Mouse (Mus musculus): ENCODE data around the gene Trim30b. TPM values are rescaled to one million over a fixed set of nuclear protein-coding genes. Genes with fewer than 3 reads are reported as not detected.
"Not testable (repeated sequence)": the region's sequence is repeated elsewhere in the genome, so short reads cannot be mapped to it uniquely, and the experiment has no call there.

Trim30b gene
- 0.05 and 0.07 TPM in 2 replicates for polyA plus RNA-seq (2015; fragmentation: Nextera tagmentation; extraction: Ambion mirVana)

DNA sequence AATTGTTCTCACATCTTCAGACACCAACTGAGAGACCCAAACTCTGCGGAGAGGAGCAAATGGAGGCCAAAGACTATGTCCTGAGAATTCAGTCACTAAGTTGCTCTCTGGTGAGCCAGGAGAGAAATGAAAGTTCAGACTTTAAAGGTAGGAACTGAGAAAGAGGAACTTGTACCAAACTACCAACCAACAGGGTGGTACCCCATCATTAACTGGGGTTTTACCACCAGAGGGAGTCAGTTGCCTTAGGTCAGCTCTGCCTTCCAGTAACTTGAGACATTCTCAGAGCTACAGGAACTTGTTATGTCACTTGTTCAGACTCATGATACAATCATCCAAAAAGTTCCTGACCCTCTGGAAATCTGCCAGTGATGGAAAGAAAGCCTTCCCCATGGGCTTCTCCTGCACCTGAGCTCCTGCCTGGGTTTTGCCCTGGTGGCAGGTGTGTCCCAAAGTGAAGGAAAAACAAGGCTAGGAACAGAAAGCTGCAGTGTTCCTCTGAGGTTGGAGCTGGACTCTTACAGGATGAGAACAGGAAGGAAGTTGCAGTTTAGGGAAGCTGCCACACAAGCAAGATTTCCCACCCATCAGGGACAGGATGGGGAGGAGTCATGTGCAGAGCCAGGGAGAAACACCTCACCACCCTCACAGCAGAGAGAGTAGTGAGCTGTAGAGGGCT, at the start of gene Trim30b:
Gene Trim30b (minus strand): TSS at position 149 of the 679 bp plus-strand sequence.
- Histone ChIP-seq H3K27me3 (ENCODE audit: control insufficient read depth, insufficient read depth, low read length) (no peaks in the 10 kb centered on the region), H3K9me3 (replicated peaks; ENCODE audit: control insufficient read depth, low read length) (no peaks in the 10 kb centered on the region), H3K9ac (ENCODE audit: low read length) (no peak within 1 kb of the TSS), H3K36me3 (ENCODE audit: control insufficient read depth, insufficient read depth) (no peaks in the 10 kb centered on the region), H3K4me3 (ENCODE audit: low read length) (no peak within 1 kb of the TSS), H3K4me2 (ENCODE audit: low read depth, low read length) (no peak within 1 kb of the TSS), H3K27ac (ENCODE audit: low read length) (no peak within 1 kb of the TSS), H3K4me1 (ENCODE audit: control insufficient read depth, insufficient read depth, low read length) (no peaks in the 10 kb centered on the region)
- WGBS = 58% methylated on average over 1 of the region's 1 CpGs
- no peak; the same call in 1 of the 2 replicates for ATAC-seq (replicated peaks; ENCODE audit: extremely low read depth, insufficient read depth, low FRiP score)

DNA sequence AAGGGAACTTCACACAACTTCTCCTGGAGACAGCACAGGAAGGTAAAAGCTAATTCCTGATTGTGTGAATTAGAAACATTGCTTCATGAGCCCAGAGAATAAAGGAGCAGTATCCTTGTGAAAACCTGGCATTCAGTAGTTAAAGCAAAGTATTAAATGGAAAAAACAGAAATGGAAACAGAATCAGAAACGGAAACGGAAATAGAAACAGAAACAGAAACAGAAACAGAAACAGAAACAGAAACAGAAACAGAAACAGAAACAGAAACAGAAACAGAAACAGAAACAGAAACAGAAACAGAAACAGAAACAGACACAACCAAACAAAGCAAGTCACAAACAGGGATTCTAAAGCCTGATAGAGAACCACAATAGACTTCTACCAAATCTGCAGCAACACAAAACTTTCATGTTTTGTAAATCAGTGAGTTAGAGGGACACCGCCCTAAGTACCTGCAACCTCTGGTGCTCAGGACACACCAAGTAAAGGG, 34.8 kb upstream of the Trim30b start:
- Histone ChIP-seq H3K4me3 (ENCODE audit: low read length) (no peak overlapping the region), H3K9me3 (replicated peaks; ENCODE audit: control insufficient read depth, low read length) (no peaks in the 10 kb centered on the region), H3K27ac (ENCODE audit: low read length) (no peak overlapping the region), H3K4me2 (ENCODE audit: low read depth, low read length) (no peak overlapping the region), H3K27me3 (ENCODE audit: control insufficient read depth, insufficient read depth, low read length) (no peaks in the 10 kb centered on the region), H3K36me3 (ENCODE audit: control insufficient read depth, insufficient read depth) (no peaks in the 10 kb centered on the region), H3K4me1 (ENCODE audit: control insufficient read depth, insufficient read depth, low read length) (no peaks in the 10 kb centered on the region), H3K9ac (ENCODE audit: low read length) (no peak overlapping the region)
- 83% methylated on average over 3 of the region's 3 CpGs for WGBS
- ATAC-seq (replicated peaks; ENCODE audit: extremely low read depth, insufficient read depth, low FRiP score) = no peak

DNA sequence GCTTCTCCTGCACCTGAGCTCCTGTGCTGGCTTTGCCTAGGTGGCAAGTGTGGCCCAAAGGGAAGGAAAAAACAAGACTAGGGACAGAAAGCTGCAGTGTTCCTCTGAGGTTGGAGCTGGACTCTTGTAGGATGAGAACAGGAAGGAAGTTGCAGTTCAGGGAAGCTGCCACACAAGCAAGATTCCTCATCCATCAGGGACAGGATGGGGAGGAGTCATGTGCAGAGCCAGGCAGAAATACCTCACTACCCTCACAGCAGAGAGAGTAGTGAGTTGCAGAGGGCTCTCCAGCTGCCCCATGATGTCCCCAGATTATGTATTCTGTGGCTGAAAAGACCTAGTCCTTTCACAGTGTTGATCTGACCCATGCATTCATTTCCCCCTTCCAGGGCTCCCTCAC, 31.5 kb upstream of the Trim30b start:
- no peak overlapping the region for H3K27ac ChIP-seq (ENCODE audit: low read length)
- no peaks in the 10 kb centered on the region for H3K27me3 ChIP-seq (ENCODE audit: control insufficient read depth, insufficient read depth, low read length)
- H3K4me2 ChIP-seq (ENCODE audit: low read depth, low read length) = no peak overlapping the region
- H3K36me3 ChIP-seq (ENCODE audit: control insufficient read depth, insufficient read depth) = no peaks in the 10 kb centered on the region
- no peak overlapping the region for H3K9ac ChIP-seq (ENCODE audit: low read length)
- no peaks in the 10 kb centered on the region for H3K4me1 ChIP-seq (ENCODE audit: control insufficient read depth, insufficient read depth, low read length)
- no peak overlapping the region for H3K4me3 ChIP-seq (ENCODE audit: low read length)
- no peak for ATAC-seq (replicated peaks; ENCODE audit: extremely low read depth, insufficient read depth, low FRiP score)
- no peaks in the 10 kb centered on the region for H3K9me3 ChIP-seq (replicated peaks; ENCODE audit: control insufficient read depth, low read length)

DNA sequence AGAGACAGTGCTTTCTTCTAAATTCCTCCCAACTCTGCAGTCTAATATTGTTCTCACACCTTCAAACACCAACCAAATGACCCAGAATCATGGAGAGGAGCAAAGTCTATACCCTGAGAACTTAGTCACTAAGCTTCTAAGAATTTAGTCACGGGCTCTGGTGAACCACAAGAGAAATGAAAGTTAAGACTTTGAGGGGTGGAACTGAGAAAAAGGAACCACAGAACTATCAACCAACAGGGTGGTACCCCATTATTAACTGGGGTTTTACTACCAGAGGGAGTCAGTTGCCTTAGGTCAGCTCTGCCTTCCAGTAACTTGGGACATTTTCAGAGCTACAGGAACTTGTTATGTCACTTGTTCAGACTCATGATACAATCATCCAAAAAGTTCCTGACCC, 31.0 kb upstream of the Trim30b start, which contains the start of gene Trim30c:
Gene Trim30c (minus strand): TSS at position 140 of the 400 bp plus-strand sequence.
- H3K4me1 ChIP-seq (ENCODE audit: control insufficient read depth, insufficient read depth, low read length) = no peaks in the 10 kb centered on the region
- H3K27me3 ChIP-seq (ENCODE audit: control insufficient read depth, insufficient read depth, low read length) = no peaks in the 10 kb centered on the region
- no peak within 1 kb of the TSS for H3K4me2 ChIP-seq (ENCODE audit: low read depth, low read length)
- H3K27ac ChIP-seq (ENCODE audit: low read length) = no peak within 1 kb of the TSS
- no peak within 1 kb of the TSS for H3K4me3 ChIP-seq (ENCODE audit: low read length)
- H3K9me3 ChIP-seq (replicated peaks; ENCODE audit: control insufficient read depth, low read length) = no peaks in the 10 kb centered on the region
- H3K9ac ChIP-seq (ENCODE audit: low read length) = no peak within 1 kb of the TSS
- no peak for ATAC-seq (replicated peaks; ENCODE audit: extremely low read depth, insufficient read depth, low FRiP score)
- 66% methylated on average over 1 of the region's 1 CpGs for WGBS
- no peaks in the 10 kb centered on the region for H3K36me3 ChIP-seq (ENCODE audit: control insufficient read depth, insufficient read depth)

DNA sequence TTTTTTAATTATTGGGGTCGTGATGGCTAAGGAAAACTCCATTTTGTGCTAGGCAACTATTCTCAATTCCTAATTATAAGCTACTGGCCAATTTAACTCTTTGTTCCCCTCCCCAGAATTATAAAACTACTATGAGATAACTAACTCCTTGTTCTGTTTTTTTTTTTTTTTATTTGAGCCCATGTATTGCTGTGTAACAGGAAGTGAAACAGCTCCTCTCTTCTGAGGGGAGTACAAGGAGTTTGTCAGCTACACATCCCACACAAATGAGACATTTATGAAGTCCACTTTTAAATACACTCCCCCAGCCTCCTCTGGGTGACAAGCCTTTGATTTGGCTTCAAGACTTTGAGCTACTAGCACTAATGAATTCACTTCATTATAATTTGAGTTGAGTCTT, 28.8 kb upstream of the Trim30b start:
- Histone ChIP-seq H3K27ac (ENCODE audit: low read length) (no peak overlapping the region), H3K4me1 (ENCODE audit: control insufficient read depth, insufficient read depth, low read length) (no peaks in the 10 kb centered on the region), H3K9me3 (replicated peaks; ENCODE audit: control insufficient read depth, low read length) (no peaks in the 10 kb centered on the region), H3K27me3 (ENCODE audit: control insufficient read depth, insufficient read depth, low read length) (no peaks in the 10 kb centered on the region), H3K4me3 (ENCODE audit: low read length) (no peak overlapping the region), H3K36me3 (ENCODE audit: control insufficient read depth, insufficient read depth) (no peaks in the 10 kb centered on the region), H3K9ac (ENCODE audit: low read length) (no peak overlapping the region), H3K4me2 (ENCODE audit: low read depth, low read length) (no peak overlapping the region)
- no peak for ATAC-seq (replicated peaks; ENCODE audit: extremely low read depth, insufficient read depth, low FRiP score)
- 78% methylated on average over 1 of the region's 1 CpGs for WGBS

DNA sequence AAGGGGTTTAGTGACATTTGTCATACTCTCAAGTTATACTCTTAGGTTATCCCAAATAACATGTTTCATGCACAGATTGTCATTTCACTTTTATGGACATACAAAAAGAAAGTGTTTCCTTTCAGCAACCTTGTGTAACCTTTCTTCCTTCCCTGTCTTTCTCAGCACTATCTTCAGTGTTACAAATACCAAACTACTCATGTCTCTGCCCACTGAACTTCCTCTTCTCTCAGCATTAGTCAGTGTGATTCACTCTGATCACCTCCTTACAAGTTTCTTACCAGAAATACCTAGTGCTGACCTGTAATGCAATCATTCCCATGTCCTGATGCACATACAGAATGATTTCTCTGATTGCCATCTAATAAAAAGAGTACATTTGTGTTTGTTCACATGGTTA, 3.3 kb downstream of the Trim30b start:
- Histone ChIP-seq H3K4me1 (ENCODE audit: control insufficient read depth, insufficient read depth, low read length) (no peaks in the 10 kb centered on the region), H3K27ac (ENCODE audit: low read length) (no peak overlapping the region), H3K36me3 (ENCODE audit: control insufficient read depth, insufficient read depth) (no peaks in the 10 kb centered on the region), H3K9ac (ENCODE audit: low read length) (no peak overlapping the region), H3K27me3 (ENCODE audit: control insufficient read depth, insufficient read depth, low read length) (no peaks in the 10 kb centered on the region), H3K4me3 (ENCODE audit: low read length) (no peak overlapping the region), H3K4me2 (ENCODE audit: low read depth, low read length) (no peak overlapping the region), H3K9me3 (replicated peaks; ENCODE audit: control insufficient read depth, low read length) (no peaks in the 10 kb centered on the region)
- ATAC-seq (replicated peaks; ENCODE audit: extremely low read depth, insufficient read depth, low FRiP score) = no peak

DNA sequence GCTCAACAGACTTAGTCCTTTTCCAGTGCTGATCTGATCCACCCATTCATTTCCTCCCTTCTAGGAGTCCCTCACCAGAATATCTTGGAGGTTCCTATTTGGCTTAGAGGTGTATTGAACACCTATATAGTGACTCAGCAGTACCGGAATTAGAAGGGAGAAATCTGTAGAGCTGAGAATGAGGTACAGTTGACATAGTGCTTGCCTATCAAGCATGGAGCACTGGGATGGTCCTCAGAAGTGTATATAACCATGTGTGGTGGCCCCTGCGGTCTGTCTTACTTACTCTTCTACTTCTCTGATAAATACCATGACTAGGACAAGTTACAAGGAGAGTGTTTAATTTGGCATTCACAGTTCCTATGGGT, 16.1 kb downstream of the Trim30b start:
- Histone ChIP-seq H3K36me3 (ENCODE audit: control insufficient read depth, insufficient read depth) (no peaks in the 10 kb centered on the region), H3K27ac (ENCODE audit: low read length) (peak overlapping the region; percentile 61), H3K4me2 (ENCODE audit: low read depth, low read length) (peak overlapping the region; percentile 46), H3K4me3 (ENCODE audit: low read length) (peak overlapping the region; percentile 71), H3K27me3 (ENCODE audit: control insufficient read depth, insufficient read depth, low read length) (no peaks in the 10 kb centered on the region), H3K4me1 (ENCODE audit: control insufficient read depth, insufficient read depth, low read length) (peaks cover 4% of the 10 kb centered on the region), H3K9me3 (replicated peaks; ENCODE audit: control insufficient read depth, low read length) (no peaks in the 10 kb centered on the region), H3K9ac (ENCODE audit: low read length) (peak overlapping the region; percentile 30; the same call in 1 of the 2 replicates)
- 63% methylated on average over 2 of the region's 2 CpGs for WGBS
- no peak for ATAC-seq (replicated peaks; ENCODE audit: extremely low read depth, insufficient read depth, low FRiP score)

DNA sequence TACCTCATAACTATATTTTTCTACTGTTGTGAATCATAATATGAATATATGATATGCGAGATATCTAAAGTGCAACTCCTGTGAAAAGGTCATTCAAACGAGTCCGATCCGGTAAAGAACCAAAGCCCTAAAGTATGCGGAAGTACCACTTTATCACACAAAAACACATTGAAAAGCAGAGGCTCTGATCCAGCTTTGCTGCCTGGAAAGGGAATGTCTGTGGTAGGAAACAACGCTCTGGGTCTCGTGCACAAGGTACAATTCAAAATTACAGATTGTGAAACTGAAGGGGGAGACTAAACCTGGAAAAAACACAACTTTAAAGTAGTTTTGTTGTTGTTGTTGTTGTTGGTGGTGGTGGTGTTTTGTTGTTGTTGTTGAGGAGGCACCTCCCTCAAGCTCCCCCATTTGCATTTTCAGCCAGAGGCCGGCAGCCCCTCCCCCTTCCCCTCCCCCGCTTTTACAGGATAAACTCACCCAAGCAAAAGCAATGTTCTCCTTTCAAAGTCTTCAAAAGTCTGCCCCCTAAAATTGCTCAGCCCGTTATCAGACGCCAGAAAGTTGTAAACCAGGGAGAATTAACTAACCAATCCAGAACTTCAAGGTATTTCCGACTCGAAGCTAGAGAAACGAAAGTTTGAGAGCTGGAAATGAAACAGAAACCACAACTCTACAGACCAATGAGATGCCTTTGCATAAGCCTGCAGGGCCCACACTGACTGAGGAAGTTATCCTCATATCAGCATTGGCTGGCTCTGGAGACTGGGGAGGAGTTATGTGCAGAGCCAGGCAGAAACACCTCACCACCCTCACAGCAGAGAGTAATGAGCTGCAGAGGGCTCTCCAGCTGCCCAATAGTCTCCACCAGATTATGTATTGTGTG, 16.7 kb downstream of the Trim30b start, which contains the start of gene Trim12c:
Gene Trim12c (minus strand): TSS at position 646 of the 883 bp plus-strand sequence.
- Histone ChIP-seq H3K36me3 (ENCODE audit: control insufficient read depth, insufficient read depth) (no peaks in the 10 kb centered on the region), H3K9ac (ENCODE audit: low read length) (peak within 1 kb of the TSS; percentile 70), H3K9me3 (replicated peaks; ENCODE audit: control insufficient read depth, low read length) (no peaks in the 10 kb centered on the region), H3K27me3 (ENCODE audit: control insufficient read depth, insufficient read depth, low read length) (no peaks in the 10 kb centered on the region), H3K27ac (ENCODE audit: low read length) (peak within 1 kb of the TSS; percentile 82), H3K4me3 (ENCODE audit: low read length) (peak within 1 kb of the TSS; percentile 71), H3K4me1 (ENCODE audit: control insufficient read depth, insufficient read depth, low read length) (peaks cover 4% of the 10 kb centered on the region), H3K4me2 (ENCODE audit: low read depth, low read length) (peak within 1 kb of the TSS; percentile 81)
- peak; percentile 100 for ATAC-seq (replicated peaks; ENCODE audit: extremely low read depth, insufficient read depth, low FRiP score)
- 2% methylated on average over 14 of the region's 14 CpGs for WGBS

DNA sequence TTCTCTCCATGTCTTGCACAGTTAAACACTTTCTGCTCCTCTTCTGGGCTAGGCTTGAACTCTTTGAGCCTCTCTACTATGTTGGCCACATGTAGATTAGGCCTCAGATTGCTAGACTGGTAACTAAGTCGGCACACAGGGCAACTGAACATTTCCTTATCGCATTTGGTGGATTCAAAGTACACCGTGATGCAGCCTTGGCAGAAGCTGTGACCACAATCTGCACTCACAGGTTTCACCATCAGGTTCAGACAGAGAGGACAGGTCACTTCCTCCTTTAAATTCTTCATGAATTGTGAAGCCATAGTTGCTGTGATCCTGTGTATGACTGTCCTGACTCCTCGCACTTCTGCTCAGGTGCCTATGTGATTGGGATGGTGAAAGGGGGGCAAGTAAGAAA, 21.6 kb downstream of the Trim30b start:
- H3K4me2 ChIP-seq (ENCODE audit: low read depth, low read length); H3K4me1 ChIP-seq (ENCODE audit: control insufficient read depth, insufficient read depth, low read length); H3K9me3 ChIP-seq (replicated peaks; ENCODE audit: control insufficient read depth, low read length); H3K27me3 ChIP-seq (ENCODE audit: control insufficient read depth, insufficient read depth, low read length); ATAC-seq (replicated peaks; ENCODE audit: extremely low read depth, insufficient read depth, low FRiP score); H3K36me3 ChIP-seq (ENCODE audit: control insufficient read depth, insufficient read depth); H3K9ac ChIP-seq (ENCODE audit: low read length); H3K27ac ChIP-seq (ENCODE audit: low read length); H3K4me3 ChIP-seq (ENCODE audit: low read length): not testable (repeated sequence)
- WGBS = 79% methylated on average over 4 of the region's 4 CpGs
